Mouse (Mus musculus): ENCODE data around the gene Patl2.

GRCm38 (mm10) chr2:122127635-122128034 is 58.4 kb downstream of the Patl2 start:
- TF ChIP-seq POLR2AphosphoS2 (IDR thresholded peaks at IDR 0.05; ENCODE audit: low read depth, low read length) (no peak), TBP (conservative IDR thresholded peaks at IDR 0.05; ENCODE audit: low read depth, low read length) (no peak), NELFE (IDR thresholded peaks at IDR 0.05; ENCODE audit: low read depth, low read length) (no peak), CTCF (conservative IDR thresholded peaks at IDR 0.05 in 1 of 2, IDR thresholded peaks at IDR 0.05 in 1 of 2; ENCODE audit: low read depth in 2 of 2, low read length in 2 of 2) (no peak), E2F4 (IDR thresholded peaks at IDR 0.05; ENCODE audit: insufficient replicate concordance, low read depth, low read length) (no peak), ZC3H11A (IDR thresholded peaks at IDR 0.05; ENCODE audit: low read depth, low read length) (no peak), EP300 (IDR thresholded peaks at IDR 0.05; ENCODE audit: low read length) (no peak), ZMIZ1 (IDR thresholded peaks at IDR 0.05; ENCODE audit: low read depth, low read length) (no peak), POLR2A (IDR thresholded peaks at IDR 0.05; ENCODE audit: low read depth, low read length) (no peak), MAFK (IDR thresholded peaks at IDR 0.05; ENCODE audit: insufficient replicate concordance, low read length) (no peak), BHLHE40 (IDR thresholded peaks at IDR 0.05; ENCODE audit: low read depth, low read length) (no peak)
